11 mouse cellular contexts compared by ENCODE assay signal in genomic region chr15:24877711-24878598, GRCm38 (mm10).
DNase-seq lines count a peak whose midpoint lies in the region; ATAC-seq lines count a peak whose summit lies in the region.
"Had no signal": no experiment of that assay in that cellular context is flagged by ENCODE, and none has a peak within 500 bp of the region (broad histone marks: within the 10 kb centered on the region; RNA-seq: fewer than 3 reads in every experiment).

No protein-coding gene starts in this region.

- H3K4me1 ChIP-seq in kidney, embryonic 14.5 days (ENCODE audit: control insufficient read depth, insufficient read depth, low read length) = no peaks in the 10 kb centered on the region
- H3K4me1 ChIP-seq in forebrain, embryonic 14.5 days (ENCODE audit: control insufficient read depth, insufficient read depth, low read length) = peaks cover 2% of the 10 kb centered on the region; the same call in 1 of the 2 replicates
- peaks cover 22% of the 10 kb centered on the region for H3K4me1 ChIP-seq in hindbrain, embryonic 15.5 days (replicated peaks)
- H3K4me1 ChIP-seq in neural tube, embryonic 14.5 days (ENCODE audit: control insufficient read depth, insufficient read depth, low read length) = 0 out of 2 replicates have a peak, but pooled peaks cover 3% of the 10 kb centered on the region

- no peak overlapping the region for H3K9ac ChIP-seq in kidney, embryonic 14.5 days (ENCODE audit: low read depth, low read length)
- H3K9ac ChIP-seq in forebrain, embryonic 14.5 days (ENCODE audit: low read length) = no peak overlapping the region
- no peak overlapping the region for H3K9ac ChIP-seq in hindbrain, embryonic 15.5 days
- no peak overlapping the region for H3K9ac ChIP-seq in neural tube, embryonic 14.5 days (replicated peaks; ENCODE audit: low read depth, low read length)

- H3K27me3 ChIP-seq in kidney, embryonic 14.5 days (ENCODE audit: control insufficient read depth, insufficient read depth, low read length) = no peaks in the 10 kb centered on the region
- H3K27me3 ChIP-seq in forebrain, embryonic 14.5 days (replicated peaks; ENCODE audit: control insufficient read depth, insufficient read depth, low read length) = no peaks in the 10 kb centered on the region
- H3K27me3 ChIP-seq in hindbrain, embryonic 15.5 days = no peaks in the 10 kb centered on the region
- no peaks in the 10 kb centered on the region for H3K27me3 ChIP-seq in neural tube, embryonic 14.5 days (ENCODE audit: control insufficient read depth, insufficient read depth, low read length)

- no peak overlapping the region for H3K4me3 ChIP-seq in kidney, embryonic 14.5 days (ENCODE audit: low read length)
- no peak overlapping the region for H3K4me3 ChIP-seq in forebrain, embryonic 14.5 days (ENCODE audit: low read depth, low read length)
- no peak overlapping the region for H3K4me3 ChIP-seq in hindbrain, embryonic 15.5 days
- no peak overlapping the region for H3K4me3 ChIP-seq in neural tube, embryonic 14.5 days (ENCODE audit: low read depth, low read length)

- H3K9me3 ChIP-seq in kidney, embryonic 14.5 days (ENCODE audit: control insufficient read depth, low read length) = no peaks in the 10 kb centered on the region
- H3K9me3 ChIP-seq in forebrain, embryonic 14.5 days (replicated peaks; ENCODE audit: control insufficient read depth, low read length) = no peaks in the 10 kb centered on the region
- no peaks in the 10 kb centered on the region for H3K9me3 ChIP-seq in hindbrain, embryonic 15.5 days
- no peaks in the 10 kb centered on the region for H3K9me3 ChIP-seq in neural tube, embryonic 14.5 days (ENCODE audit: control insufficient read depth, low read length)

- peak; percentile 24; the same call in 1 of the 2 replicates for ATAC-seq in kidney, embryonic 14.5 days (ENCODE audit: low FRiP score, low TSS enrichment)
- peak; percentile 80 for ATAC-seq in forebrain, embryonic 14.5 days
- ATAC-seq in hindbrain, embryonic 15.5 days (ENCODE audit: low FRiP score, low read depth) = peak; percentile 79
- peak; percentile 78 for ATAC-seq in neural tube, embryonic 14.5 days (ENCODE audit: low read depth)

- DNase-seq in kidney, postnatal 4 days = no peak
- DNase-seq in forebrain, embryonic 14.5 days (ENCODE audit: low spot score) = peak; percentile 81
- DNase-seq in frontal cortex, postnatal 10 days (ENCODE audit: low spot score in 2 of 2) = no peak
- DNase-seq in Muller cell, postnatal 12 days (ENCODE audit: inconsistent ontology term) = no peak
- DNase-seq: kidney, adult 18-20 months; liver; right cerebral cortex, adult 18-20 months; thymus, postnatal 14 days had no signal

- H3K27ac ChIP-seq in kidney, embryonic 14.5 days (ENCODE audit: low read depth, low read length) = no peak overlapping the region
- peak overlapping the region; percentile 65 for H3K27ac ChIP-seq in forebrain, embryonic 14.5 days (ENCODE audit: low read depth, low read length)
- H3K27ac ChIP-seq in hindbrain, embryonic 15.5 days (replicated peaks) = peak overlapping the region; percentile 72
- H3K27ac ChIP-seq in neural tube, embryonic 14.5 days (ENCODE audit: low read depth, low read length) = peak overlapping the region; percentile 52

- no peaks in the 10 kb centered on the region for H3K36me3 ChIP-seq in kidney, embryonic 14.5 days (ENCODE audit: control insufficient read depth, insufficient read depth, low read length)
- no peaks in the 10 kb centered on the region for H3K36me3 ChIP-seq in forebrain, embryonic 14.5 days (ENCODE audit: control insufficient read depth, insufficient read depth, low read length)
- no peaks in the 10 kb centered on the region for H3K36me3 ChIP-seq in hindbrain, embryonic 15.5 days
- H3K36me3 ChIP-seq in neural tube, embryonic 14.5 days (ENCODE audit: control insufficient read depth, insufficient read depth, low read length) = no peaks in the 10 kb centered on the region

- 62% methylated on average over 6 of the region's 6 CpGs for WGBS in kidney, embryonic 14.5 days
- 48% methylated on average over 6 of the region's 6 CpGs for WGBS in forebrain, embryonic 14.5 days
- WGBS in hindbrain, embryonic 15.5 days = 34% methylated on average over 6 of the region's 6 CpGs
- 32% methylated on average over 6 of the region's 6 CpGs for WGBS in neural tube, embryonic 14.5 days

- H3K4me2 ChIP-seq in kidney, embryonic 14.5 days (replicated peaks; ENCODE audit: low read depth, low read length) = no peak overlapping the region
- H3K4me2 ChIP-seq in forebrain, embryonic 14.5 days (ENCODE audit: low read length) = peak overlapping the region; percentile 16; the same call in 1 of the 2 replicates
- H3K4me2 ChIP-seq in hindbrain, embryonic 15.5 days = peak overlapping the region; percentile 15; the same call in 1 of the 2 replicates
- no peak overlapping the region for H3K4me2 ChIP-seq in neural tube, embryonic 14.5 days (ENCODE audit: low read depth, low read length)

Comparison
In these comparisons a context has a peak if more than half of its experiments do, and no peak if none do; other contexts are left out.
1. ATAC-seq: peak in every context shown above with its lines; median percentile 80 in forebrain, embryonic 14.5 days; 79 in hindbrain, embryonic 15.5 days; 78 in neural tube, embryonic 14.5 days; 24 in kidney, embryonic 14.5 days.
2. H3K4me2 ChIP-seq: peak in forebrain, embryonic 14.5 days (single experiment) and hindbrain, embryonic 15.5 days (single experiment); none in kidney, embryonic 14.5 days (single experiment) and neural tube, embryonic 14.5 days (single experiment).